Mouse (Mus musculus): ENCODE measurements at regions not wholly inside any gene's neighbourhood (a gene's known extent, or its start where the extent isn't known, plus 50 kb on each side); places are given as distances from the start of the nearest gene placed in this dataset.

DNA sequence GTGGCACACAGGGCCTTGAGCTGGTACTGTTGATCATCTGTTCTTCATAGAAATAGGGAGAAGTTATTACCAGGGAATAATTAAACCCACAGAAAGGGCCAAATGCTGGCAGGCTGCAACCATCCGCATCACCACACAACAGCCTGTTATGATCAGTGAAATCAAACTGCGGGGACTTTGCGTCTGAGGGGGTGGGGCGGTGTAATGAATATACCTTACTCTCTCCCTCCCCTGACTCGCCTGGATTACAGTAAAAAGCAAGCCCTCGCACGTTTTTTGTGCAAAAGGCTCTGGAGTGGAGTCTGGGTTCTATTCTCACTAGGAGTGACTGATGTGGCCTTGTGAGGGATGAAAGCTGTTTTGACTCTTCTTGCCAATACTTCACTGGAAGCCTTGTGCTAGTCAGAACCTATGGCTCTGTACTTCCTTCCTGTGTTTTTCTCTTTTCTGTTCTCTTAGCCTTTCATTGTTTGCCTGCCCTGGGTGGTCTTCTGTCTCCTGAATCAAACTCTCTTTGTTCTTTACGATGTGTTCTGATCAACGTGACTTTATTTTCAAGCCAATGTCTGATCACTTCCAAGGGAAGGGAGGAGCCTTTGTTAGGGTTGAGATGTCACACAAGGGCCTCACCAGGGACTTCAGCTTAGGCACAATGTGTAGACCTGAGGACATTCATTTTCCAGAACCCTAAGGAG lies 172.4 kb downstream of the Dact1 start:
- no peak for DNase-seq

DNA sequence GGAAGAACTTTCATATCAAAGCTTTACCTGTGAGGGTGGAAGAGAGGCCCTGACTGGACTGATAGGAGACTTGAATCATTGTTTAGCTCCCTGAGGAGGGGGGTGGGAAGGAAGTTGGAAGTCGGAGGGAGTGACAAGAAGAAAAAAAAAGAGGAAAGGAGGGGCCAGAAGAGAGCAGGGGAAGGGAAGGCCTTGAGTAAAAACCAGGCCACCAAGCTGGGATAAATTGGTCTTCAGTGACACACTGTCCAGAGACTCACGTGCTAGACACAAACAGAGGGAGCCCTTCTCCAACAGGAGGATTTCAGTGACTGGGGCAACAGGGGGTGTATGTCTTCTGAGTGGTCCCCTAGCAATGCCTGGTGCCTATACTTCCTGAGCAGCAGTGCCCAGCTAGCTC lies 172.9 kb downstream of the Dact1 start:
- DNase-seq = no peak

DNA sequence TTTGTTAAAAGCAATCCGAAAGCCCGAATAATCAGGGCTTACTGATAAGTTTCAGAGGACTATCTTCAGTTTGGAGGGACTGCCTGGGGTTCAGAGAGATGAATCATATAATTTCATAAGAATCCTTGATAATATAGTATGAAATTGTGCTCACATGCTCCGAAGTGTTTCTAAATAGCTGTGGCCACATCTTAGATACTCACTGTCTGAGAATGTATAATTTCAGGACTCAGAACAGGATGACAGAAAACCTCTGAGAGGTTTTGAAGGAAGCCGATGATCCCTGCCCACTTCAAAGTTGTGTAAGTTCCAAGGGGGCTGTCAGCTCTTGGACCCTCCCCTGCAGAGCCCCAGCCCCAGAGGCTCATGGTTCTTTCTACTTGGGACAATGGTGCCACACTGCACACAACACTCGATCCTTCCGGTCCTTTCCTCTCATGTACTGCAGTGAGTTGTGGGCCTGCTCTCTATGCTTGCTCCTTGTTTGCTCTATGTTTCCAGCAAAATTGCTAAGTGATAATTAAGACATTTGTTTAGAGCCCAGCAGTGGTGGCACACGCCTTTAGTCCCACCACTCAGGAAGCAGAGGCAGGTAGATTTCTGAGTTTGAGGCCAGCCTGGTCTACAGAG lies 174.0 kb downstream of the Dact1 start:
- DNase-seq = no peak

DNA sequence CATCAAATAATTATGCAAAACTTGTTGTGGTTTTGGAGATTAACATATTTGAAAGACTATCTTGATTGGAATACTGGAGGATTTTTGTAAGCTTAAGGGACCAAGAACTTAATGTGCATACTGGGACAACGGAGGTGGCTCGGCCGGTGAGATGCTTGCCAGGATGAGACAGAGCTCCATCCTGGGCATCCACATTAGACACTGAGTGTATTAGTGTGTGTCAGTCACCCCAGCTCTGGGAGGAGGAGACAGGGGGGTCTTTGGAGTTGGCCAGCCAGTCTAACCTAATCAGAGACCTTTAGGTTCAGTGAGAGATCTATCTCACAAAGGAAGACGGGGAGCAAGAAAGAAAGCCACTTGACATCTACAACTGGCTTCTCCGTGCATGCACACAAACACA lies 174.6 kb downstream of the Dact1 start:
- DNase-seq = no peak

DNA sequence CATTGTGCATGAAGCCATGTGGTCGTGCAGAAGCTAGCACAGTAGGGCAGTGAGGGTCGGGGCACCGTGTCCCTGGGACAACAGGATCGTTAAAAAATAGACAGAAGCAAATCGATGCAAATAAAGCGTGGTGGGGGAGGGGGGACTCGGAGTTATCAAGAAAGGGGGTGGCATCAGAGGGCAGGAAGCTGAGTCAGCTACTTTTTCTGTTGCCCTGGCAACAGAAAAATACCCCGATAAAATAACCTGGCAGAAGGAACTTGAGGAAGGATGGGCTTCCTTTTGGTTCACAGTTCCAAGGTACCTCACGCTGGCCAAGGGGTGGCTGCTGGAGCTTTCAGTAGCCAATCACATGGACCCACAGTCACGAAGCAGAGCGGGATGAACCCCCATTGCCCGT lies 176.4 kb downstream of the Dact1 start:
- no peak for DNase-seq

DNA sequence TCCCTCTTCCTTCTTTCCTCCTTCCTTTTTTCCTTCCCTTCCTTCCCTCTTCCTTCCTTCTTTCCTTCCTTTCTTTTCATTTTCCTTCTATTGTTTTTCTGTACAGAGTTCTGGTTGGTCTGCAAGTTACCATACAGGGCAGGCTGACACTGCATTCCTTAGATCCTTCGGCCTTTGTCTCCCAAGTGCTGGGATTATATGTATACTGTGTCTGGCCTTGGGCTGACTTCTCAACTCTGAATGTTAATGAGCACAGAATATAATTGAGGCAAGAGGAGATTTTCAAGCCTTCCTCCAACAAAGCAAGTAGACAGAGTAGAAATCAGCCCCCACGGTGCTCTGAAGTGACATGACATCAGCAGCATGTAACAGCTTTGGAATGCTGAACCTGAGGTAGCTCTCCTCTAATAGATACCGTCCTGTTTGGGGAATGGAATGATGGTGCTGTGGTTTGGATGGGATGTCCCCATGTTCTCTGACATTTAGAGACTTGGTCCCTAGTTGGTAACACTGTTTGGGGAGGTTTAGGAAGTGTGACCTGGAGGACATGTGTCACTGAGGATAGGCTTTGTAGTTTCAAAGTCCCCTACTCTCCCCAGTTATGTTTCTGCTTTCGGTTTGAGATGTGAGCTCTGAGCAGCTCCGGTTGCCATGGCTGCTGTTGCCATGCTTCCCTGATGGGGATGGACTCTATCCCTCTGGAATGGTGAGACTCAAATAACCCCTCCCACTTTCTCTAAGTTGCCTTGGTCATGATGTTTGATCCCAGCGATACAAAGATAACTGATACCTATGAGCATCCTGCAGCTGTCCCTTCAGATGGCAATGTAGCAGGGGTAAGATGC lies 178.1 kb downstream of the Dact1 start:
- no peak for DNase-seq

DNA sequence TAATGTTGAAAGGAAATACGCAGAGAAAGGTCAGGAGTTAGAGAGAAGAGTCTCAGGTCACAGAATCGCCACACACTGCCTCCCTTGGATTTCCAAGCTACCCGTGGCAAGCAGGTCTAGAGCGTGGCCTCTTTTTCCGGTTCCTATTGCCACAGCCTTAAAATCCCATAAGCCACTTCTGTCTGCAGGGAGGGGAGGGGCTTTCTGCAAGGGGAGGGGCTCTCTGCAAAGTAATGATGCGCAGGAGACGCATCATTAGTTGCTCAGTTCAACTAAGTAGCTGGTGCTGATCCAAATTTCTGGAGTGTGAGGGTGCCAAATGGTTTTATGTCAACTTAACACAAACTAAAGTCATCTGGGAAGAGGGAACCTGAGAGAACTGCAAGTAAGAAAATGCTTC lies 179.6 kb downstream of the Dact1 start:
- DNase-seq = no peak

DNA sequence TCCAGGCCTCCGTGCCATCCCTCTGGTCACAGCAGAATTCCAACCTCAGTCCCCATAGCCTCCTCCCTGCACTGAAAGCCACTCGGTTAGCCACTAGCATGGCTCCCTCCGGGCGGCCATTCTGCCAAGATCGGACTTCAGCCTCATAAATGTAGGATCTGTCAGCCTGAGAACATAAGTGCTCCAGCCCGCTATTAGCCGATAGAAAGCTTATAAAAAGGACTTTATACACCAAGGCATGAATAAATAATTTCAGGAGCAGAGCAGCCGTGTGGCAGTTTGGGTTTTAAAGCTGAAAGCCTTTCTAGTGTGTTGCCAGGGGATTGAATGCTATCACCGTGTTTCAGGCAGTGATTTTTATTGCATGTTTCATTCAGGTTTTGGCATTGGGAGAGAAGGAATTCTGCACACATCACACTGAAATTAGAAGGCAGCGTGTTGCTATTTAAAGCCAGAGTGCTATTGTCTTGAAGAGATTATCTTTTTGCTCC lies 185.2 kb downstream of the Dact1 start:
- no peak for DNase-seq

DNA sequence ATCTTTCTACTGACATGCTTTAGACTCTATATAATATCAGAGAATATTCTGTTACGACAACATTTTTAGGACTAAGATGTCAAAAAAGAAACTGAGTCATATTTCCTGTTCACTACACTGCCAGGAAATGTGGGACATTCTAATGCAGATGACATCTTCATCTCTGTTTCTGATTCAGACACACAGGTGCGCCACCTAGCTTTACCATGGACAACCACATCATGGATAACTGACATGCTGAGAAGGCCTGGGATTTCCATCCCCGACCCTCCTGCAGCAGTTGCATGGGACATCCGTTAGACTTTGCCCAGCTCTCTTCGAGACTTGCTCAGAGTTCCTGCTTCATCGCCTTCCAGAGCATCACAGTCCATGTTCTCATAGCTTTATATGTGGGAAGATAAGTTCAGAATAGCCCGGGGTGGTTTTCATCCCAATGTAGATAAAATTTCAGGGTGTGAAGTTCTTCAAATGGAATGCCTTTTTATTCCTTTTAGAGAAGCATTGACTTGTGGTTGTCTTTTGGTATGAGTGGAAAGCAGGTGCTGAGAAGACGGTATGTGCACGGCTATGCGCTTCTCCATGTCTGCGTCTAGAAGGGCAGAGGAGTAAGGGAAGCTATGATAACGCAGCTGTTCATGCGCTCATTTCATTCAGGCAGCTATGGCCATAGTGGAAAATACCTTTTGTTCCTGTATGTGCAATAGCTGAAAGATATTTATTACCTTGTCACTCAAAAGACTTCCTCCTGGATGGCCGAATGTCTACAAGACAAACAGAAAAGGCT lies 188.8 kb downstream of the Dact1 start:
- no peak for DNase-seq

DNA sequence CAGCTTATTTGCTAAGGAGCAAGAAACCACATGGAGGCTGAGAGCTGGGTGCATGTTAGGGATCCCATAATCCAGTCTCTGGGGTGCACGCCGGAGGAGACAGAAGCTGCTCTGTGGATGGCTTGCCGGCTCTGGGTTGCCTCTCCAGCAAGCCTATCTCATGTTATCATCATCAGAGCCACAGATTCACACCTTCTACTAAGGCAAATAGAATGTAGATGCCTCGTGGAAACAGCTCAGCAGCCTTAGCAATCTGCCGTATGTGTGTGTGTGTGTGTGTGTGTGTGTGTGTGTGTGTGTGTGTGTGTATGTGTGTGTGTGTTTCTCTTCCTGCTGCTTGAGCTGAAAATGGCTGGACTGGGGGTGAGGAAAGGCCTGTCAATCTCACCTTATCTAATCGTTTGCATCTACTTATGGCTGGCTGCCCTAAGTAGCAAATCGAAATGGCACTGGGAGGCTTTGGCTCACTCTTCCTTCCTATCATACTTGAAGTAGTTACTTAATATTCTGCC lies 191.7 kb downstream of the Dact1 start:
- DNase-seq = no peak

DNA sequence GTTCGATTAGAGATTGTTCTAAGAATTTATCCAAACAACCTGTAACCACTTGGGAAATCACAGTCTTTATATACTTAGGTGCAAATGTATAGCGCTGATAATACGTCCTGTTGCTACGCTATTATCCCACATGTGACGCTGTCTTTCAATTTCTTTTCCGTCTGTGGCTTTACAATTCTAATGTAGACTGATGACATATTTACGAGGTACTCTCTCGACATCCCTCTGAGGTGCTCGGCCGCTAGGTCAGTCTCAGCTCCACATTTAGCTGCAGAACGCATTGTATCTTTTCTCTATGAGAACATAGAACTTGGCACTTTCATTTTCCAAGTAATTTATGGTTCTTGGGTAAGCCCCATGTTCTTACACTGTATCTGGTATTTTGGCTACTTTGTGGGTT lies 193.6 kb downstream of the Dact1 start:
- no peak for DNase-seq

DNA sequence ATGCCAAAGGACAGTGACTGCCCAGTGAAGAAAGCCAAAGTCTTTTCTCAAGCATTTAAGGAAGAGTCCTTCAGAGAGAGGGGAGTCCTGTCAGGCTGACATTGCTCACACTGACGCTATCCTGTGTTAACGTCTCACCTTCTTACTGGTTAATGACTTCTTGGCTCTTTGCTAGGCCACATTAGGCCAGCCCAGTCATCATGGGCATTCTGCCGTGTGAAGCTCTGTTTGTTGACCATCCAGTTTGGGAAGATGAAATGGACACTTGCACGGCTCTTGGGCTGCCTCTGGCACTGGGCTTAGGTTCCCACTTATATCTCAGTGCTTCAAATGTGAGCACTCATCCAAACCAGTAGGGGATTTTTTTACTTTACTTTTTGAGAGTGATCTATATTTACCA lies 196.5 kb downstream of the Dact1 start:
- DNase-seq = no peak

DNA sequence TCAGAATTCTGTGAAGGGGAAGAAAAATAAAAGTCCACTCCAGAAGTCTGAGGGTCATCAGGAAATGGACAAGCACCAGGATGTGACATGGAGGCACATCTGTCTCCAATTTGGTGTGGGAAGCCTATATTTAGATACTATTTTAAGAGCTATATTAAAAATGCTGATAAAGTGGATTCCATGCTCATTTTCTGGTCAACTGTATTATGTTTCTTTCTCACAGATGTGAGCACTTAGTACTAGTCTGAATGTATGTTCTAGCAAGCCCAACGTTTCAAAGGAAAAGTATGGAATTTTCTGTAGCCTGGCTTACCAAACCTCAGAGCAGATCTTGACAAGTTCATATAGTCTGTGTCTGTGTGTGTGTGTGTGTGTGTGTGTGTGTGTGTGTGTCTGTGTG lies 197.0 kb downstream of the Dact1 start:
- no peak for DNase-seq

DNA sequence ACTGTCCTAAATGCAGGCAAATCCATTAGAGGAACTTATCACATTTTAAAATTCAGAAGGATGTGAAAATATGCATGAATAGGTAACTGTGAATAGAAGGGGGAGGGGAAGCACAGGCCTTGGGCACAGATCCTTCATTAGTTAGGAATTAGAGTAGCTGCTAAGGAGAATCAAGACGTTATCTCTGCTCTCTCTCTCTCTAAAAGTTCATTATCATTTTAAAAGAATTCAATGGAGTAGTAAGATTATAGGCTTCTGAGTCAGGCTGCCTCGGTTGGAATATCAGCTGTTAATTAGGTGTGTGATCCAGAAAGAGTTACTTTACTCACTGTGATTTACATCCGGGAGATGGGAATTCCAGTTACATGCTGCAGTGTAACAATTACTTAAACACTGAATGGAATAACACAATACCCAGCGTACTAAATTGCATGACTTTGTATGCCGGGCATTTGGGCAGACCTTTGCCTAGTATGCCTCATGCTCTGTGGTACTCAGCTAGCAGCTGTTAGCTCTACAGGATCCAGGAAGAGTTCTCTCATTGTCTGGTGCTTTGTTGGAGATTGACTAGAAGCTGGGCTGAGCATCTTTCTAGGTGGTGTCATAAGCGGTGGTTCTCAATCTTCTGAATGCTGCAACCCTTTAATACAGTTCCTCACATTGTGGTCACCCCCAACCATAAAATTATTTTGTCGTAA lies 203.4 kb downstream of the Dact1 start:
- DNase-seq = no peak

DNA sequence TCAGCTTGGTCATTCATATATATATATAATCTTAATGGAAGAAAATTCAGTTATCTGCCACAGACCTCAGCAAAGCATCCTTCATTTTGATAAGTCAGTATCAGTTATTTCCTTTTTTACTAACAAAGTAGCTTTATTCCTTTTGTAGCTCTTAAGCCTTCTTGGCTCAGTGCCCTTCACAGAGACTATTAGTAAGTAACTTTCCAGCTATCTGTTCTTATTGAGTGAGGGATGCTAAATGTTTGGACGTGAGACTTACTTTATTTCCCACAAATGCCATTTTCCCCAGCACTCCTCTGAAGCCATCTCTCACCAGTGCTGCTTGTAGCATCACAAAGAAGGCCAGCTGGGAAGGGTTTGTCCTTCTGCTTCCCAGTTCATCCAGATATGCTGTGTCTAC lies 209.8 kb downstream of the Dact1 start:
- no peak for DNase-seq

DNA sequence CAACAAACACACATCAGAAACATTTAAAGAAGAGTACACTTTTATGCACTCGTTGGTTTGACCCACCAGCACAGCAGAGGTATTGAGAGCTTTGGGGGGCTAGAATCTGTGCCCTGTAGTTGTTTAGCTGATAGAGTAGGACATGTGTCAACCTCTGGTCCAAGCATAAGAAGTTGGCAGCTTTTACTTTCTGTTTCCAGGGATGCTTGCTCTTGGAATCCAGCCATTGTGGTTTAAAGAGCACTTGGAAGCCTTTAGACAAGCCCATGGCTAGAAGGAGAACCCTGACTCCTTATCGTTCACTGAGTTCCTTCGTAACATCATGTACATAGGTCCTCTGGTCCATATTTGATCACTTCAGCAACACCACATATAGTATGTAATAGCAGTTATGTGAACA lies 212.3 kb downstream of the Dact1 start:
- no peak for DNase-seq

DNA sequence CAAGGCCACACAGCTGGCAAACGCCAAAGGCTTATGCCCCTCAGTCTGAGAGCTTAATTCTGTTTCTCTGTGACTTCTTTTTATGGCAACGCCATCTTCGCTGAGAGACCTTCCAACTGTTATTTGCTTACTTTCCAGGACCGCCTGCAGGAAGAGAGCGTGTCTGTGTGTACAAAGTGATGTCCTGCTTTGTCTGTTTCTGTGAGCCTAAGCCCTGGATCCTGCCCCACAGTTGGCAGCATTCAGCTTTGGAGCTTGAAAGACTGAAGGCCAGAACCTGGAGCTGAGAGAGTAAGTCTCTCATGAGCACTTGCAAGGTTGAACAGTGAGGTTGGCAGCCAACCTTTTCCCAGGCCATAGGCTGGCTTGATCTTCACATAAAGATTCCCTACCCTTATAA lies 212.8 kb downstream of the Dact1 start:
- DNase-seq = no peak

DNA sequence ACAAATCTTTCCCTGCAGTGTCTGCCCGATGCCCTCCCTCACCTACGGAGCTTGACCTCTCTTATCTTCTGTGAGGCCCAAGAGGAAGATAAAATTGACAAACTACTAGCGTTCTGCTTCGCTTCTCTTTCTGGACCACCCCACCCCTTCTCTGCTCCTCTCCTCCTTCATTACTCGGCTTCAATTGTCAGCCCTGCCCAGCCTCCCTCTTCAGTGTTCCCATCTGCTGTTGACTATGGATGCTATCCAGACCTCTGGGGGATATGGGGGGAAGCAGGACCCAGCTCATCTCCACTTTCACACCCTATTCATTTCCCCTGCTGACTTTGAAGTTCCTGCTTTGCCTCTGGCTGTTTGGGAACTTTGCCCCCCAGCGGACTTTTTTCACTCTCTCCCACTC lies 214.5 kb downstream of the Dact1 start:
- DNase-seq = no peak

DNA sequence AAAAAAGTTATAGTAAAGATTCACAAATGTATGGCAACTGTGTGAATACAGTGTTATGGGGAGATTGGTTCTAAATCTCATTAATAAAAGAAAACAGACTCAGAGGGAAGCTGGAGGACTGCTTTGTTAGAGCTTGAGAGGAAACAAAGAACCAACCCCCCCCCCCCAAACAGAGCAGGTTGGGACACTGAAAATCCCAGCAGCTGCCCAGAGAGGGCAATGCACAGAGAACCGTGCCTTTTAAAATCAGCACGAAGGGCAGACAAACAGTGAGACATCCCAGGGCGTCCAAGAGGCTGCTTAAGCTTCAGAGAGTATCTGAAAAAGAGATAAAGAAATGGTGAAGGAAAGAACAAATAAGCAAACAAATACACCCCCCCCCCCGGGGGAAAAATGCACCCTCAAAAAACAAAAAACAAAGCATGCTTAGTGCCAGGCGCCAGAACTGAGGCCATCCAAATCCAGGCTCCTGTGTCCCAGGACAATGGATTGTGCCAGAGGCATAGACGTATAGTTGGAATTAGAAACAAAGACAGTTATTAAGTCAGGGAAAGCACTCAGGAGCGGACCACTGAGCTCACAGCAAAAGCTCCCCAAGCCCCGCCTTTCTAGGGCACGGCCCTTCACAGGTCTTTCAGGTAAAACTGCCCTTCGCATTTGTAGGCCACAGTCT lies 215.7 kb downstream of the Dact1 start:
- DNase-seq = no peak

DNA sequence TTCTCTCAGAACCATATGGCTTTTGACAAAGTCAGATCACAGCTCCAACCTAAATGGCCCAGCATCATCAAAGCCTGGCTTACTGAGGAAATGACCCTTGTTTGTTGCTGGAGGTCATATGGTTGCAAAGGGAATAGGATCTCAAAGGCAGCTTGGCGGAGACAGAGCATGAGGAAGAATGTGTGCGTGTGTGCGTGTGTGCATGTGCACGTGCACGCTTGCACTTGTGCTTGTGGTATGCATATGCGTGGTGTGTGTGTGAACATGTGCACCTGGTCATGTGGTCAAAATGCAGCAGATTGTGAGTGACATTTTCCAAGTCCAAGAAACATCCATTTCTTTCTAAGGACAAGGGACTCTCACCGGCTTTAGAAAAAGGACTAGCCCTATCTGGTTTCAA lies 216.9 kb downstream of the Dact1 start:
- no peak for DNase-seq

DNA sequence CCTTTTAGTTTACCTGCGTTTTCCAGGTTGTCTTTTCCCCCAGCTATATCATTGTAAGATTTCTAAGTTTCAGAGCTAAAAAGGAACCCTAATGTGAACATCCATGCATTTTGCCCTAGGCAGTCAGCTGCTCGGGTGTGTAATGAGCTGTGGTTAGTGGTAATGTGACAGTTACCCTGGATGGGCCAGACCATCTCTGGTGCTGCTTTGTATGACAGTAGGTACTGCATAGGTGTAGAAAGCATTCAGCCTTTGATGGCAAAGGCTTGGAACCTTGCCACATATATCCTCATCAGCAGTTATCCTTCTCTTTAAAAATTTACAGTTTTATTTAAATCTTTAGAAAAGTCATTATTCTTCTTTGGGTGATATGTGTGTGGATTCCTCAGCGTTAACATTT lies 222.5 kb downstream of the Dact1 start:
- DNase-seq = no peak
